ENCODE assay signal across 7 mouse cellular contexts in the genomic region with DNA sequence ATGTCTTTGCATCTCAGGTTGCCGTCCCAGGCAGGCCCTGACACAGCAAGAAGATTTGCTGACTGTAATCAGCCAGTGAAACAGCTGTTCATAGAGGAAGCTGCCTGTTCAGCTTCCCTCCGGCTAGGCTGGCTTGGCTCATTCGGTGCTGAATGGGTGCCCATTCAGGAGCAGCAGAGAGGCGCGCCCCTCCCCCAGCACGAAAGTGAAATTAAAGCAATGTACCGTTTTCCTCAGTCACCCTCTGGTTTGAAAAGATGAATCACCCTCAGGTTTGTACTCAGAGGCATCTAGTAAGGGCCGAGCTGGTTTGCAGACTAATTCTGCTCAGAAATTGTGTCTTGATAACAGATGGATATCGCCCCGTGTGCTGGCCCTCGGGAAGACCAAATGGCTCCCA.
DNase-seq lines count a peak whose midpoint lies in the region; ATAC-seq and TF ChIP-seq lines count a peak whose summit lies in the region.

No protein-coding gene starts in this region.

- WGBS in midbrain, embryonic 14.5 days: 68% methylated on average over 11 of the region's 11 CpGs
- 76% methylated on average over 11 of the region's 11 CpGs for WGBS in midbrain, embryonic 10.5 days
- 55% methylated on average over 11 of the region's 11 CpGs for WGBS in limb, embryonic 14.5 days

- ATAC-seq in midbrain, embryonic 14.5 days (ENCODE audit: low FRiP score, low TSS enrichment): no peak
- peak; percentile 77 for ATAC-seq in cerebellum, adult (ENCODE audit: insufficient number of reproducible peaks, low FRiP score, low TSS enrichment)
- peak; percentile 88 for ATAC-seq in frontal cortex, adult (ENCODE audit: low TSS enrichment)
- ATAC-seq in limb, embryonic 14.5 days (ENCODE audit: low FRiP score, low read depth): no peak

- no peaks in the 10 kb centered on the region for H3K27me3 ChIP-seq in midbrain, embryonic 14.5 days (ENCODE audit: control insufficient read depth, insufficient read depth, low read length)
- H3K27me3 ChIP-seq in midbrain, embryonic 10.5 days (ENCODE audit: low read depth, poor library complexity, severe bottlenecking): no peaks in the 10 kb centered on the region
- H3K27me3 ChIP-seq in limb, embryonic 14.5 days (ENCODE audit: control insufficient read depth, insufficient read depth, low read length): no peaks in the 10 kb centered on the region

- DNase-seq in midbrain, embryonic 14.5 days: peak; percentile 29
- no peak for DNase-seq in midbrain, embryonic 10.5 days (ENCODE audit: low spot score)
- peak; percentile 33 for DNase-seq in induced T-regulatory cell, adult 2 months (ENCODE audit: low read depth)
- DNase-seq in limb, embryonic 14.5 days (ENCODE audit: low spot score): peak; percentile 55
- DNase-seq in testis, postnatal 10 days (ENCODE audit: low spot score): peak; percentile 63

- no peaks in the 10 kb centered on the region for H3K36me3 ChIP-seq in midbrain, embryonic 14.5 days (ENCODE audit: control insufficient read depth, insufficient read depth, low read length)
- no peaks in the 10 kb centered on the region for H3K36me3 ChIP-seq in midbrain, embryonic 10.5 days
- no peaks in the 10 kb centered on the region for H3K36me3 ChIP-seq in limb, embryonic 14.5 days (ENCODE audit: control insufficient read depth, insufficient read depth, low read length)

- no peaks in the 10 kb centered on the region for H3K4me1 ChIP-seq in midbrain, embryonic 14.5 days (ENCODE audit: control insufficient read depth, insufficient read depth, low read length)
- no peaks in the 10 kb centered on the region for H3K4me1 ChIP-seq in midbrain, embryonic 10.5 days
- H3K4me1 ChIP-seq in limb, embryonic 14.5 days (ENCODE audit: control insufficient read depth, insufficient read depth, low read length): no peaks in the 10 kb centered on the region

- H3K27ac ChIP-seq in midbrain, embryonic 14.5 days (replicated peaks; ENCODE audit: low read depth, low read length): no peak overlapping the region
- no peak overlapping the region for H3K27ac ChIP-seq in midbrain, embryonic 10.5 days (replicated peaks)
- H3K27ac ChIP-seq in limb, embryonic 14.5 days (replicated peaks; ENCODE audit: low read depth, low read length): no peak overlapping the region

- no peak overlapping the region for H3K9ac ChIP-seq in midbrain, embryonic 14.5 days (replicated peaks; ENCODE audit: low read length)
- H3K9ac ChIP-seq in limb, embryonic 14.5 days (ENCODE audit: low read depth, low read length, severe bottlenecking): no peak overlapping the region

- H3K9me3 ChIP-seq in midbrain, embryonic 14.5 days (ENCODE audit: control insufficient read depth, low read length): no peaks in the 10 kb centered on the region
- H3K9me3 ChIP-seq in midbrain, embryonic 10.5 days (replicated peaks): peaks cover 4% of the 10 kb centered on the region; the same call in 1 of the 2 replicates
- H3K9me3 ChIP-seq in limb, embryonic 14.5 days (ENCODE audit: control insufficient read depth, low read length): peaks cover 3% of the 10 kb centered on the region; the same call in 1 of the 2 replicates

- H3K4me2 ChIP-seq in midbrain, embryonic 14.5 days (ENCODE audit: low read length): no peak overlapping the region
- H3K4me2 ChIP-seq in limb, embryonic 14.5 days (replicated peaks; ENCODE audit: low read depth, low read length, severe bottlenecking): no peak overlapping the region

- H3K4me3 ChIP-seq in midbrain, embryonic 14.5 days (replicated peaks; ENCODE audit: low read depth, low read length): no peak overlapping the region
- no peak overlapping the region for H3K4me3 ChIP-seq in midbrain, embryonic 10.5 days
- H3K4me3 ChIP-seq in limb, embryonic 14.5 days (replicated peaks; ENCODE audit: low read length): no peak overlapping the region

- TF ChIP-seq POLR2A in limb, embryonic 14.5 days (IDR thresholded peaks at IDR 0.05; ENCODE audit: borderline replicate concordance, extremely low read depth, insufficient read depth, insufficient read length): no peak

Comparison
In these comparisons a context has a peak if more than half of its experiments do, and no peak if none do; other contexts are left out.
1. ATAC-seq: peak in cerebellum, adult (single experiment) and frontal cortex, adult (single experiment); none in midbrain, embryonic 14.5 days (single experiment) and limb, embryonic 14.5 days (single experiment).